Mouse (Mus musculus) stomach, postnatal 0 days (tissue): Measurements from ENCODE around the gene Il16. TPM values are rescaled to one million over a fixed set of nuclear protein-coding genes. Genes with fewer than 3 reads are reported as not detected.

ENCODE experiments used
- ATAC-seq: fragments of 200-750 bp; cut with Nextera tagmentation; 2 replicates; pipeline ENCODE4 v1.8.0; 2017; ENCODE audit not compliant: low FRiP score, low TSS enrichment
- DNase-seq: peaks from one replicate; pipeline ENCODE4 v3.0.0-alpha.2; 2016; ENCODE audit warnings: low spot score
- H3K27ac ChIP-seq: fragments of 300-500 bp; sonication (generic); replicated peaks from 2 replicates; pipeline ENCODE4 v1.5.1; 2014; ENCODE audit warnings: mild to moderate bottlenecking, control low read depth
- H3K27me3 ChIP-seq: fragments of 300-500 bp; sonication (generic); 2 replicates; pipeline ENCODE4 v1.6.1; 2014; ENCODE audit warnings: low read length; ENCODE audit not compliant: control insufficient read depth, insufficient read depth
- H3K36me3 ChIP-seq: fragments of 300-500 bp; sonication (generic); 2 replicates; pipeline ENCODE4 v1.6.1; 2014; ENCODE audit warnings: low read length, mixed read lengths; ENCODE audit not compliant: control insufficient read depth, insufficient read depth
- H3K4me1 ChIP-seq: fragments of 300-500 bp; sonication (generic); replicated peaks from 2 replicates; pipeline ENCODE4 v1.6.1; 2014; ENCODE audit warnings: antibody characterized with exemption; ENCODE audit not compliant: control insufficient read depth, insufficient read depth
- H3K4me2 ChIP-seq: fragments of 300-500 bp; sonication (generic); replicated peaks from 2 replicates; pipeline ENCODE4 v1.6.1; 2014; ENCODE audit warnings: low read depth, mild to moderate bottlenecking, control low read depth, moderate library complexity
- H3K4me3 ChIP-seq: fragments of 300-500 bp; sonication (generic); 2 replicates; pipeline ENCODE4 v1.5.1; 2014; ENCODE audit warnings: low read depth, low read length, control low read depth
- H3K9ac ChIP-seq: fragments of 300-500 bp; sonication (generic); 2 replicates; pipeline ENCODE4 v1.6.1; 2014; ENCODE audit warnings: mild to moderate bottlenecking, low read length, control low read depth, mixed read lengths
- H3K9me3 ChIP-seq: fragments of 300-500 bp; sonication (generic); 2 replicates; pipeline ENCODE4 v1.6.1; 2016; ENCODE audit warnings: low read length; ENCODE audit not compliant: control insufficient read depth
- CTCF ChIP-seq: IDR thresholded peaks from 2 replicates; pipeline ENCODE4 v1.5.1; 2016; ENCODE audit warnings: antibody characterized with exemption, low read depth, mild to moderate bottlenecking, moderate library complexity
- EP300 ChIP-seq: optimal IDR thresholded peaks from 2 replicates; pipeline ENCODE3; 2016; ENCODE audit warnings: antibody characterized with exemption
- WGBS: fragments of 180-500 bp; shearing (Covaris S2); extraction: QIAGEN DNeasy Blood & Tissue Kit; methylation state at CpG from one replicate; pipeline ENCODE4 v1.1.7; 2014; 5-methylcytosine and 5-hydroxymethylcytosine counted together
- polyA plus RNA-seq: library from polyadenylated mRNA; unstranded; fragments of >200 nt; fragmentation: Nextera tagmentation; extraction: Ambion mirVana; gene quantifications from 2 replicates; pipeline ENCODE4 v1.2.1, GENCODE M21; 2015

Il16 gene
- 2.6 and 2.8 TPM in 2 replicates for polyA plus RNA-seq

GRCm38 (mm10) chr7:83745413-83746106 is at the start of gene Il16:
Gene Il16 (minus strand): TSS chr7:83745726.
- Histone ChIP-seq H3K4me3 (peak within 1 kb of the TSS; percentile 25), H3K36me3 (no peaks in the 10 kb centered on the region), H3K4me1 (0 out of 2 replicates have a peak, but pooled peaks cover 2% of the 10 kb centered on the region), H3K4me2 (peak within 1 kb of the TSS; percentile 42), H3K9me3 (no peaks in the 10 kb centered on the region), H3K27ac (peak within 1 kb of the TSS; percentile 78), H3K9ac (peak within 1 kb of the TSS; percentile 28), H3K27me3 (no peaks in the 10 kb centered on the region)
- WGBS, result 21% methylated on average over 20 of the region's 20 CpGs
- TF ChIP-seq EP300 (no peak), CTCF (no peak)
- ATAC-seq (peak; percentile 76), DNase-seq (no peak)

GRCm38 (mm10) chr7:83794705-83795104 is 49.2 kb upstream of the Il16 start, which contains the start of gene Cfap161:
Gene Cfap161 (minus strand): TSS chr7:83794880.
- no peaks in the 10 kb centered on the region for H3K9me3 ChIP-seq
- no peak within 1 kb of the TSS for H3K4me2 ChIP-seq
- H3K27me3 ChIP-seq, result no peaks in the 10 kb centered on the region
- no peak within 1 kb of the TSS for H3K9ac ChIP-seq
- WGBS, result 13% methylated on average over 14 of the region's 14 CpGs
- H3K4me1 ChIP-seq, result no peaks in the 10 kb centered on the region
- DNase-seq, result peak; percentile 56
- no peak within 1 kb of the TSS for H3K27ac ChIP-seq
- ATAC-seq, result 0 out of 2 replicates have a peak, but pooled peaks have one; percentile 38
- TF ChIP-seq EP300 (no peak), CTCF (no peak)
- no peak within 1 kb of the TSS for H3K4me3 ChIP-seq
- no peaks in the 10 kb centered on the region for H3K36me3 ChIP-seq

- H3K4me2 ChIP-seq, result no peak overlapping the region
Observed at GRCm38 (mm10) chr7:83794006-83794683, 48.6 kb upstream of the Il16 start.

GRCm38 (mm10) chr7:83780881-83781280 is 35.4 kb upstream of the Il16 start:
- Histone ChIP-seq H3K27me3 (no peaks in the 10 kb centered on the region), H3K27ac (no peak overlapping the region), H3K9me3 (no peaks in the 10 kb centered on the region), H3K4me3 (no peak overlapping the region), H3K36me3 (no peaks in the 10 kb centered on the region), H3K4me1 (no peaks in the 10 kb centered on the region), H3K4me2 (no peak overlapping the region), H3K9ac (no peak overlapping the region)
- DNase-seq, result no peak
- WGBS, result 80% methylated on average over 4 of the region's 4 CpGs
- TF ChIP-seq EP300 (no peak), CTCF (no peak)
- ATAC-seq, result no peak

More at GRCm38 (mm10) chr7:83794006-83794683, 48.6 kb upstream of the Il16 start:
- H3K9ac ChIP-seq, result no peak overlapping the region
- no peak overlapping the region for H3K4me3 ChIP-seq
- H3K27me3 ChIP-seq, result no peaks in the 10 kb centered on the region
- DNase-seq, result no peak
- TF ChIP-seq CTCF (no peak), EP300 (no peak)
- no peak overlapping the region for H3K27ac ChIP-seq
- H3K36me3 ChIP-seq, result no peaks in the 10 kb centered on the region
- H3K4me1 ChIP-seq, result no peaks in the 10 kb centered on the region
- no peak for ATAC-seq
- H3K9me3 ChIP-seq, result no peaks in the 10 kb centered on the region
- 48% methylated on average over 11 of the region's 11 CpGs for WGBS

GRCm38 (mm10) chr7:83780026-83780425 is 34.5 kb upstream of the Il16 start:
- H3K4me2 ChIP-seq, result no peak overlapping the region

GRCm38 (mm10) chr7:83779028-83779427 is 33.5 kb upstream of the Il16 start:
- Histone ChIP-seq H3K9ac (no peak overlapping the region), H3K4me1 (no peaks in the 10 kb centered on the region), H3K4me3 (no peak overlapping the region), H3K4me2 (no peak overlapping the region), H3K9me3 (no peaks in the 10 kb centered on the region), H3K27me3 (no peaks in the 10 kb centered on the region), H3K27ac (no peak overlapping the region), H3K36me3 (no peaks in the 10 kb centered on the region)
- DNase-seq (no peak), ATAC-seq (no peak)
- TF ChIP-seq CTCF (no peak), EP300 (no peak)
- WGBS, result 86% methylated on average over 2 of the region's 2 CpGs

More at GRCm38 (mm10) chr7:83780026-83780425, 34.5 kb upstream of the Il16 start:
- Histone ChIP-seq H3K27ac (no peak overlapping the region), H3K9me3 (no peaks in the 10 kb centered on the region), H3K27me3 (no peaks in the 10 kb centered on the region), H3K4me3 (no peak overlapping the region), H3K4me1 (no peaks in the 10 kb centered on the region), H3K9ac (no peak overlapping the region), H3K36me3 (no peaks in the 10 kb centered on the region)
- 63% methylated on average over 4 of the region's 4 CpGs for WGBS
- DNase-seq, result no peak
- ATAC-seq, result no peak
- TF ChIP-seq CTCF (no peak), EP300 (no peak)
